Mouse (Mus musculus) kidney, adult 11 months (tissue): Measurements from ENCODE around the gene Clcn2.

Experiments used
- DNase-seq: peaks from one replicate; pipeline ENCODE4 v3.0.0; 2022

Gene Clcn2

DNA sequence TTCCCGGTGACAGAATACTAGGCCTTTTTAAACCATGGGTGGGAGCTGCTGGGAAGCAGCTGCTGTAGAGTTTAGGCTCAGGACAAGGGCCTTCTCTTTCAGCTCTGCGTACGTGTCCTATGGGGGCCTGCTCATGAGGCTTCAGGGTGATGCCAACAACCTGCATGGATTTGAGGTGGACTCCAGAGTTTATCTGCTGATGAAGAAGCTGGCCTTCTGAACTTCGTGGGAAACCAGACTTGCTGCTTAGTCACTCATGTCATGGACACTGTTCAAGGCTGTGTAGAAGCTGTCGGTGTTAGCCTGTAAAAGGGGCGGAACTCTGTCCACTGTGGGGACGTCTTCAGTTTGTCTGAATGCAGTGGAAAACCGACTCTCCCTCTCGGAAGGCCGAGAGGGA lies 4.3 kb upstream of the Clcn2 start:
- DNase-seq, result no peak

DNA sequence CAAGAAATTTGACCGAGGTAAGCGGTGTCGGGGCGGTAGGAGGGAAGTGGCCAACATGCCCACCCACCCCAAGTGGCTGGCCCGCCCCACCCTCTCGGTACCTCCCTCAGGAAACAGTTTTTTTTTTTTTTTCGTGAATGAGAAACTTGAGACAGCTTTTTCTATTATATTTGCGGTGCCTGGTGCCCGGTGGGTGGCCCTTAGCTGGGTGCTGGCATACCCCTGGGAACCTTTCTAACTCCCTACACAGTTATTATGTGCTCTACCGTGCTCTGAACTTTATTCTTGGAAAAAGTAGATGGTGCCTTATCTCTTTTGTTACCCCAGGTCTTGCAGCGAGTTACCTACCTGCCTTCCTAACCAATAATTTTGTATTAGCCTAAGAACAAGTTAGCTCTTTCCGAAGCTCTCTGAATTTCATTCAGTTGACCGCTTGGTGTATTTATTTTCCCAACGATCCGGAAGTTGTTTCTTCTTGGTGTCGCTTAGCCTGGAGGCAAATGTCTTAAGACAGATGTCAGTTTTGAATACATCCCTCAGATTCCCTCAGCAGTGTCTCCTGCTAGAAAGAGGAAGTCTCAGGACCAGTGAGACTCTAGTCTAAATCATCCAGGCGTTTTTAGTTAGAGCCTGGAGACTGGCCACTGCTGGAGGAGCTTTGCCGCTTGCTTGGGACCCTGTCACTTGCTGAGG lies 578 bp upstream of the Clcn2 start:
- DNase-seq, result no peak

- DNase-seq, result no peak
These were observed 735 bp downstream of the Clcn2 start for GRCm38 (mm10) chr16:20716841-20717180.

DNA sequence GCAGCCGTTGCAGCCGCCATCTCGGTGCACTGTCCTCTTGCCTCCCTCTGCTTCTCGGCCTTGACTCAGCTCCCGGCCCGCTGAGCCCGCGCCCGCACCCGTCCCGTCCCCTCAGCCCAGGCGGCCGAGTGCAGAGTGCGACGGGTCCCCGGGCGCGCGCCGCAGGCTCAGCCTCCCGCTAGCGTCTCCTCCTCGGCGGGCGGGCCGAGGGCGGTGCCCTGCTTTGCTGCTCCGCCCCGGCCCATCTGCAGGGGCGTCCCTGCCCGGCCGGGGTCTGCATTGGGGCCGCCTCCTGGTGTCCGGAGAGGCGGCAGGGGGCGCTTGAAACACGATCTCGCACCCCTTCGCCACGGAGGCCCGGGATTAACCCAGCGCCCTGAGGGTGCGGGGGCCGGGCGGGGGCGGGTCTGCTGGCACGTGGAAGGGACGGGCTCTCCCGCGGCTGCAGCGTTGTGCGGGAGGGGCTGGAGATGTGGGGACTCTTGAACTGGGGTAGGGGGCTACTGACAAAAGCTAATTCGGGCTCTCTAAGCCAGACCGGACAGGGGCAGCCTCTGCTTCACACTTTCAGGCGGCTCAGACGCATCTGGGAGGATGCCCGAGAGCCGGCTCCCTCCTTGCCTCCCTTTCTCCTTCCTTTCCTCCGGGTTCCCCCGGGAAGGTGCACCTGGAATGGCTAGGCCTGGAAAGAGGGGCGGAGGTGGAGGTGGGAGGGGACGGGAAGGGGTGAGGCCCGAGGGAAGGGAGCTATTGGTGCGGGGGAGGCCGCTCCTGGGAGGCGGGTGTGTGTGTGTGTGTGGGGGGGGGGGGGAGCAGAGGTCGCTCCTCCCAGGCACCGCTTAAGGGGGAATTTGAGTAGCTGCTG lies 1.3 kb downstream of the Clcn2 start:
- peak; percentile 88 for DNase-seq

DNA sequence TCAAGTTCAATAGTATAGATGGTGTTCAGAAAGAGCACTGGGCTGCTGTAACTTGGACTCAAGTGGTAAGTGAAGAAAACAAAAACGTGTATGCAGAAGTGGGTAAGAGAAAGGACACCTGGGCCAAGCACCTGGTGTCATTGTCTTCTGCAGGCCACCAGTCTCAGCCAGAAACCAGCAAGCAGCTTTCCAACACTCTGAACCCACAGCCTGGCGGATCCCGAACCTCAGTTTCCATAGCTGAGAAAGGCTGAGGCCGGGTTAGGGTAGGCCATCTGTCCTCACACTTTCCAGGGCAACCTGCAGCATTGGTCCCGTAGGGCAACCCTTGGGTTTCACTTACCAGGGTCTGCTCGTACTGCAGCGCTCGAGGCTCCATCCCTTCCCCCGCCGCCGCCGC lies 2.0 kb downstream of the Clcn2 start:
- no peak for DNase-seq

DNA sequence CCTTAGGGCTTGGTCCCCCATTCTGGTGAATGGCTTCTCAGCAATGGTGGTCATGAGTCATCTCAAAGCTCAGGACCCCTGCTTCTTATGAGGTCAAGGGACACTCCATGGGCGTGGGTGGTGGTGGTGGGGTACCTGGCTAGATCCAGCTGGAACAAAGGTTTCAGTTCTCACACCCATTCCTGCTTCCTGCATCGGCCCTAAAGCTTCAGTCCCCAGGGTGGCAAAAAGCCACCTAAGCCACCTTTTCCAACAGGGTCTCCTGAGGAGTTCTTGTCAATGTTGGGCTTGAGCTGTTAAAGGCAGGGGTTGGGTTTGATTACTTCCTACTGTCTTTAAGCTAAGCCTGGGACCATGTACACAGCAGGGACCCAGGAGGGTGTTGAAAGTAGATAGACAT lies 2.4 kb downstream of the Clcn2 start:
- no peak for DNase-seq

DNA sequence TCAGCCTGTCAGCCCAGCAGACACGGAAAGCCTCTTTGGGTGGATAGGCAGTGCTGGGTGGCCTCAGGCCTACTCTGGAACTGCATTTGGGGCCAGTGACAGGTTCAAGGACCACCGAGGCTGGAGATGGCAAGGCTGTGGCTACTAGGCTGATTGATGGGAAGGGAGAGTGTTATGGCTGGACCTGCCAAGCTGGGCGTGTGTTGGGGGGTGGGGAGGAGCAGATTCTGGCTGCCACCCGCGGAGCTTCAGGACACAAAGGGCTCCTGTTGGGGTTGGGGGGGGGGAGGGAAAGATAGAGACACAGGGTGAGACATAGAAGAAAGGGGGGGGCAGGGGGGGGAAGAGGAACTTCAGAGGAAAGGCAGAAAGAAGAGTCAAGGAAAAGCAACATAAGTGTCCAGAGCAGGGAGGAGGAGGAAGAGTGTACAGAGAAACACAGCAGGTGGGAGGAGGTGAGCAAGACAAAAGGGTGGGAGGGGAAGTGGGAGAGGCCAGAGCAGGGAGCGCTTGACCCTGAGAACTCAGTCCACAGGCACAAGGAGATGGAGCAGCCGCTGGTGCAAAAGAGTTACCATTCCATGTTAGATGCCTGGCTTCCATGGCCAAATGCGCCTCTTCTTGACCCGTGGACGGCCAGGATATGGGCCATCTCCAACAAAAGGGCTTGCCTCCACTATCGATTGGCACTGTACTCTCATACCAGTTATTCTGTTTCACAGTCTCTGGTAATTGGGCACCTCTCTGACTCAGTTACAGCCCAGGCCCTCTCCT lies 3.1 kb downstream of the Clcn2 start:
- DNase-seq, result no peak

DNA sequence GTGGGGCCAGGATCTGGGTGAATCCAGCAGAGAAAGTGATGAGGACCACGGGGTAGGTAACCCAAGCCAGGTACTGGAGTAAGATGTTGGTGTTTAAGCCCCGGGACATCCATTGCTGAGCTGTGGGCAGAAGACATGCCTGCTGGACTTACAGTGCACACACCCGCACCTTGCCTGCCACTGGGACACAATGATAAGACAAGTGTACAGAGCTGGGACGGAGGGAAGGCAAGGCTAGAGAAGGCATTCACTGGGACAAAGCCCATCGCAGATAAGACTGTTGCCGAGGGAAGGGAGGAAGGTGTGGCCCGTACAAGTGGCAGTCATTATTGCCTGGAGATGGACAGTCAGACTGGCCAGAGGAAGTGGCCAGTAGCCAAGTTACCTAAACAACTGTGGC lies 4.7 kb downstream of the Clcn2 start:
- DNase-seq, result no peak

DNA sequence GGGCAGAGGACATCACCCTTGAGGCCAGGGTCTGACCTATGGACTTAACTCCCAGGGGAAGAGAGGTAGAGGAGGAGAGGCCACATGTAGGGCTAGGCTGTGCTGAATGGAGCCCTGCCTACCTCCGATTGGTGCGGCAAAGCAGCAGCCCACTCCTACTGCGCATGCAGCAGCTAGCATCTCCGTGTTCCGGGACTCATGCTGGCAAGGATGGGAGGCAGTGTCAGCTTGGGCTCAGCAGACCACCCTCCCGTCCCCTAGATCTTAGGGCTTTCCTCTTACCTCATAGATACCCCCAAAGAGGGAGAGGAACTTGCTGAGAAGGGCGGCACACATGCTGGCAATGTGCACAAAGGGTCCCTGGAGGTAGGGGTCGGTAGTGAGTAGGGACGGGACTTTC lies 5.4 kb downstream of the Clcn2 start:
- DNase-seq, result no peak

DNA sequence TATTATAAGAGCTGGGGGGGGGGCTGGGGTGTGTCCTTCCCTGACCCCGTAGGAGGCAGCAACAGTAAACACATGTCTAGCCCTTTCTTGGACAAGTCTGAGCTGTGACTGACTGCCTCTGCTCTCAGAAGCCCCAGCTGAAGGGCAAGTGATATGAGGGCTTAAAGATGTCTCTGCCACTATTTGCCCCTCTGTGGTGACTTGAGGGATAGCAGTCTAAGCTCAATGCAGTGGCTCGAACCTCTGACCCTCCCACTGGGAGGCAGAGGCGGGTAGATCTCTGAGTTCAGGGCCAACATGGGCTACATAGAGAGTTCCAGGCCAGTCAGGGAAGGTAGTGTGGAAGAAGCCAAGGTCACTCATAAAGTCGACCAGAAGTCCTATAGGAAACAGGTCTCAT lies 6.7 kb downstream of the Clcn2 start:
- no peak for DNase-seq

DNA sequence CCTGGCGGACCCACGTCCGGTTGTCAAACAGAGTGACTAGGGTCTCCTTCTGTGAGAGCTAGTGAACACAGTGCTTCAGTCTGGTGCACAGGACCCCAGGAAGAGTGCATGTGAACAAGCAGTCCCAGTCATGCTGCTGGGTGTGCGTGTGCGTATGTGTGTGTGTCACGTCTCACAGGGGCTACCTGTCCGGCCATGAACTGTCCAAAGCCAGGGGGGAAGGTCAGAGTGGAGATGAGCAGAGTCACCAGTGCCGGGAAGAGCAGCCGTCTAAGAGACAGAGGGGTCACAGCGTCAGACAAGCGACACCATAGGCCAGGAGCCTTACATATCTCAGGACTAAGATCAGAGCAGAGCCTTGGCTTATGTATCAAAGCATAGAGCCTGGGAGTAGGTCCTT lies 7.2 kb downstream of the Clcn2 start:
- DNase-seq, result no peak

DNA sequence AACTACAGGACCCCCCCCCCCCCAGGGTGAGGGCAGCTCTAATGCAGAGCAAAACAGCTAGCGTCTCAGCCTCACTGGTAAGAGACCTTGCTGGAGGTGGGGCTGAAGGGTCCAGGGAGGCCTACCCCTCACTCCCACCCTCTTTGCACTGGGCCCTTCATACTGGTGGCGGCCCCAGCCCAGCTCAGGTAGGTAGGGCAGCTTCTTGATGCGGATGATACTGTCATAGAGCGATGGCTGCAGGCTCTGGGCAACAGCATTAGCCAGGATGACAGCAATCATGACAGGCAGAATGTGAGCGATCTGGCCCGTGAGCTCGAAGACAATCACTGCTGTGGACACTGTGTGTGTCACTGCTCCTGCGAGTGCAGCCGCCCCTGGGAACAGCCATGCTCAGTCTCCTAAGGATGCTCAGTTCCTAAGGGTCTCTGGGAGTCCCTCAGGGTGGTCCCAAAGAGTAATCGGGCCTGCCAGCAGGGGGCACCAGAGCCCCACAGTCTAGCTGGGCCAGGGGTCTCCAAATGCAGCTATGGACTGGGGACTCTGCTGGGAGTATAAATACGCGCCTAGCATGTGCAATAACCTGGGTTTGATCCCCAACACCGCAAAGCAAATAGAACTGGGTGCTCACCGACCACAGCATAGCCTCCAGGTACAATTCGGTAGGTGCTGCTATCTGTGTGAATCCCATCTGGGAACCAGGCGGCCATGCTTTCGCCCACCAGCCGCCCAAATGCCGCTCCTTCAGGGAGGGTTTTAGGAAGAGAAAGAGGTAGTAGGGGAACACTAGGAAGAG lies 8.4 kb downstream of the Clcn2 start:
- no peak for DNase-seq

DNA sequence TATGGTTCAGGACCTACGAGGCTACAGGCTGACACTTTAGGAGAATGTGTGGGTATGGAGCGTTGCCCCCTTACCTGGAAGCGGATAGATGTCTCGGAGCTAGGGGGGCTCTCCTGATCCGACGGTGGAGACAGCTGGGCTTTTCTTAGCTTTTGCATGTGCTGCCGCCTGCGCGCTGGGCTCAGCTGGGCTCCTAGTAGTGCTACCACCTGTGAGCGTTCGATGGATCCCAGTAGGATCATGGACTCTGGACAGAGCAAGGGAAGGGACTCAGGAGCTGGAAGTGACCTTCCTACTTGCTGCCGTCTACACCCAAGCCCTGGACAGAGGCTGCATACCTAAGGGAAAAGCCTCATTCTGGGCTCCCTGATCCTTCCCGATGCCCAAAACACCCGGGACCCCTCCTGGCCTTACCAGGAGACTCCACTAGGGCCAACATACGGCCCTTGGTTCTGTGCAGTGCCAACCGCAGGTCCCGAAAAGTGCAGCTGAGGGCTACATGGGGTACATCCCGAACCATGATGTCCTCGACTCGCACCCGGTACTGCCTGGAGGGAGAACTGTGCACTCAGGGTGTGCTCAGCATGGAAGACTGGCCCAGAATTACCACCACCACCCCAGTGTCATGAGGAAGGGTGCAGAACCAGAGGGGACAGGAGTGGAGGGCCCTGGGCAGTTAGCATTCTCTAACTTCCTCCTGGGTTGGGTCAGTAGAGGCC lies 9.2 kb downstream of the Clcn2 start:
- DNase-seq, result no peak

GRCm38 (mm10) chr16:20706407-20707055 lies 11.0 kb downstream of the Clcn2 start:
- no peak for DNase-seq

DNA sequence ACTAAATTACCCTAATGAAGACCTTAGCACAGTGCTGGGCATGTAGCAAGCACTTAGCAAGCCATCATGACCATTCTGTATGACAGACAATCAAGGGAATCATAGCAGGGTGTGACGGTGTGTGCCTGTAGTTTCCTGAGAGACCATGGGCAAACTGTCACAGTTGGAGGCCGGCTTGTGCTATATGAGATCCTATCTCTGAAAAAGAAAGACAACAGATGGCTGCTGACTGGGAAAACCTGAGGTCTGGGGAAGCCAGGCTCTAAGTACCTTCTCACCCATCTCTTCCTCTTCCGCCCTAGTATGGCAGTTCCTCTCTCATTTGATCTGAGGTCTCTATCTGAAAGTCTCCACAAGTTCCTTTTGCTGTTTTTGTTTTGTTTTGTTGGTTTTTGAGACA lies 11.8 kb downstream of the Clcn2 start:
- no peak for DNase-seq

DNA sequence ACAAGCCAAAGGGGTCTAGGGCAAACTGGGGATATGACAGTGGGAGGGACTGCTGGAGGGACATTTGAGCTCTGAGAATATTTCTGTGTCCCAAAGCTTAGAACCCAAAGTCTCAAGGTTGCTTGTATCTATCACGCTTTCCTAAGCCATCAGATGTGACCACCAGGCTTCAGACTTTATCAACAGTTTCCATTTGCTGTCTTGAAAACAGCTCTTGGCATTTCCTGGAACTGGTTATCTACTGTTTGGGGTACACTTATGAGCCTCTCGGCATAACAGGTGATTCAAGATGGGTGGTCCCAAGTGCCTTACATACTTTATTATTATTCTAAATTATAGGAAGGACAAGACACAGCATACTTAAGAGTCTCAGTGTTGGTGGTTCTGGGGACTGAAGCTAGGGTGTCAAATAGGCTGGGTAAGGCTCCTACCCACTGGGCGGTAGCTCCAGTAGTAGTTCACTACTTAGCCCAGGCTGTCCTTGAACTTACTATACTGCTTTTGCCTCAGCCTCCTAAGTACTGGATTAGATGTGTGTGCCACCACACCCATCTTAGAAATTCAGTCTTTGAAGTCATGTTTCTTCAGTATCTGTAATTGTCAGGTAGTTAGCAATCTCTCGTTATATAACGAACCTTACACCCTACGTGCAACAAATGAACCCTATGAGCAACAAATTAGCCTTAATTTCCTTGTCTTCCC lies 13.7 kb downstream of the Clcn2 start:
- no peak for DNase-seq

GRCm38 (mm10) chr16:20703071-20703470 lies 14.5 kb downstream of the Clcn2 start:
- no peak for DNase-seq

DNA sequence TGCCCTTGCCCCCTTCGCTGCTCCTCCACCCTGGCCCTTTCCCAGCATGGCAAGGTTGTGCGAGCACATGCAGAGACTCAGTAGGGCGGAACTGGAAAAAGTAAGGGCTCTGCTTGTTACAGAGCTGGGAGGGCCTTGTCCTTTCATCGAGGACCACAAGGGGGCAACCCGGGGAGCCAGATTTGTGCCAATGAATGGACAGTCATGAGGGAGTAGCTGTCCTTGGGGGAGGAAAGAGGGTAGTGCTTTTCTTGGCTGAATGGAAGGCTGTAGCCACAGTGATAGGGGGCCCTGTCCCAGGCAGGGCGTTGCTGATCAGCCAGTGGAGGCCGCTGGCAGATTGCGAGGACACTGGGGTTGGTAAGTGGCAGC lies 15.0 kb downstream of the Clcn2 start:
- peak; percentile 62 for DNase-seq

- no peak for DNase-seq
These were observed 15.6 kb downstream of the Clcn2 start for GRCm38 (mm10) chr16:20701729-20702521.

- DNase-seq, result no peak
These were observed 16.2 kb downstream of the Clcn2 start for GRCm38 (mm10) chr16:20701316-20701715.
